Mouse (Mus musculus) left cerebral cortex, postnatal 14 days (tissue): ENCODE results near the gene Zfp768. TPM values are rescaled to one million over a fixed set of nuclear protein-coding genes. Genes with fewer than 3 reads are reported as not detected.
"Not testable (repeated sequence)": the region's sequence is repeated elsewhere in the genome, so short reads cannot be mapped to it uniquely, and the experiment has no call there.

ENCODE experiments used
- DNase-seq, 2 experiments: peaks; one replicate each; pipeline ENCODE4 v3.0.0; 2021 to 2022; ENCODE audit warnings: low spot score in 2 of 2, mixed read lengths in 1 of 2
- intact Hi-C: fragments of 180-260 bp; cut with DNase I; formaldehyde crosslinking; loops from one replicate; pipeline ENCODE4 v1.15.1; 2025
- long read RNA-seq, 2 experiments: library from polyadenylated mRNA; stranded (forward); transcript quantifications; one replicate each; pipeline ENCODE4 v2.0.0; 2021
- total RNA-seq, 2 experiments: library from RNA; stranded (reverse); gene quantifications; 2 replicates each; pipeline ENCODE4 v1.2.3; 2021

Zfp768 gene
- 10 to 100 TPM; 10.9 to 13.0 TPM for total RNA-seq
- long read RNA-seq, experiment 1, transcript Zfp768-201 (2 exons, 2,356 nt): major isoform, 5 of 8 reads
- long read RNA-seq, experiment 1, partial matches to known transcripts: 0 of 8 reads
- long read RNA-seq, experiment 1, other reads (novel, unspliced or antisense): 3 of 8 reads
- long read RNA-seq, experiment 2, transcript Zfp768-201 (2 exons, 2,356 nt): major isoform, 6 of 6 reads
- long read RNA-seq, experiment 2, partial matches to known transcripts: 0 of 6 reads
- long read RNA-seq, experiment 2, other reads (novel, unspliced or antisense): 0 of 6 reads

DNA sequence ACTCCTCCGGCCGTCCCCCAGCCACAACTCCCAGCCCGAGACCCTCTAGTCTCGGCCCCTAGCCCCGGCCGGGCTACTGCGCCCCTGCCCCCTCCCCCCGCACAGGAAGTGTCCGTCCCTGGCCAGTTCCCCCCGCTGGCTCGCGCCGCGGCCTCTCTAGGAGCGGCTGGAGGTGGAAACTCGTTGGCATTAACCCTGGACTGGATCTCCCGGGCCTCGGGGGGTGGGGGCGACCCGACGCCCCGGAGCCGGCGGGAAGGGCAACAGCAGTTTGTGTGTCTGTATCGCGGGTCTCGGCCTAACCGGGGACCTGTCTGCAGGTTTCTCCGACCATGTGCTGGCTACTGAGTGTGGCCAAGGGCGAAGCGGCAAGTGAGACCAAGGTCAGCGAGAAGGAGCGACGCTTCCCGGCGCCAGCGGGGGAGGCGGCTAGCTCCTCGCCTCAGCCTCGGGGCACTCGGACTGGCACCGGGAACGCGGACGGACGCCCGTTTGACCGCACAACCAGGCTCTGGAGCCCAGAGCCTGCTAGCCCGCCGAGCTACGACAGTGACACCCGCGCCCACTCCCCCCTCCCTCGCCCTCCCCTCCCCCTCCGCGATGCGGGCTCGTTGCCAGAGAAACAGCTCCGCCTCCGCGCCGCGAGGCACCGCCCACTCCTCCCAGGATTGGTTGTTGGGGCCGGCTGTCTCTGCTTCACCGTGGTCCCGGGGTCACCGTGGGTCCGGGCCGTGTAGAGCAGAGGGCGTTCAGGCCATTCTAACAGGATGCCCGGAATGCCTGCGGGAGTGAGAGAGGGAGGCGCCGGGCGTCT lies at the start of gene Zfp768:
Gene Zfp768, minus strand, starts transcription at position 78 of the 814 bp plus-strand sequence.
- DNase-seq: peak; percentile 87 to 89
- intact Hi-C loops: no loop called here

DNA sequence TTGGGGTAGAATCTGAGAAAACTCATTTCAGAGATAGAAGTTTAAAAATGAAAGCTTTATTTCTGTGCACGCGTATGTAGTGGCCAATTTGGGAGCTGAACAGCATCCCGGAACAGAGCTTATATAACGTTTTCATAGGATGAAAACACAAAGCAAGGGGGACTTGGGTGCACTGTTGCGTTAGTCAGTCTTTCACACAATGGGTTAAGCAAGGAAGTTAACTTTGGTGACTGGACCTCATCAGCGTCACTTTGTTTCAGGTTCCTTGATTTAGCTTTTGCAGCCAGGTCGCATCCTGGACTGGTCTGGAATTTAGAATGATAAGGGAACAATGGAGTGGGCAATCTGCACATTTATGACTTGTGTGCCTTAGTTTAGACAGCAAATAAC lies 48.5 kb upstream of the Zfp768 start:
- intact Hi-C loops: no loop called here

GRCm38 (mm10) chr7:127393157-127393943 lies 48.0 kb upstream of the Zfp768 start, which contains the start of gene E430018J23Rik:
TSS of gene E430018J23Rik (minus strand) at chr7:127393629.
- intact Hi-C loops: no loop called here
- DNase-seq: peak; percentile 98

More for the DNA sequence above, 48.5 kb upstream of the Zfp768 start:
- DNase-seq: no peak

GRCm38 (mm10) chr7:127392251-127392824 lies 46.9 kb upstream of the Zfp768 start:
- DNase-seq: no peak
- intact Hi-C loops: no loop called here

DNA sequence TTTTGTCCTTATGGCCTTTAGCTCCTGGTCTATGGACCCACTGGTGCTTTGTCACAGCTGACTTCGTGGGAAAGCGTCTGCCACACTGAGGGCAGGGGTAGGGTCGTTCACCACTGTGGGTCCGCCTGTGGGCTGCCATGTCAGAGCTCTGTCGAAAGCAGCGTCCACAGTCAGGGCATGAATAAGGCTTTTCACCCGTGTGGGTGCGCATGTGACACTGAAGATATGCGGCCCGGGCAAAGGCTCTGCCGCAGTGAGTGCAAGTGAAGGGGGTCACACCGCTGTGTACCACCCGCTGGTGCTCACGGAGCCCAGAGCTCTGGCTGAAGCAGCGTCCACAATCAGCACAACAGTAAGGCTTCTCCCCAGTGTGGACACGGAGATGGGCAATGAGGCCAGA lies 46.1 kb upstream of the Zfp768 start:
- no peak for DNase-seq
- intact Hi-C loops: no loop called here

DNA sequence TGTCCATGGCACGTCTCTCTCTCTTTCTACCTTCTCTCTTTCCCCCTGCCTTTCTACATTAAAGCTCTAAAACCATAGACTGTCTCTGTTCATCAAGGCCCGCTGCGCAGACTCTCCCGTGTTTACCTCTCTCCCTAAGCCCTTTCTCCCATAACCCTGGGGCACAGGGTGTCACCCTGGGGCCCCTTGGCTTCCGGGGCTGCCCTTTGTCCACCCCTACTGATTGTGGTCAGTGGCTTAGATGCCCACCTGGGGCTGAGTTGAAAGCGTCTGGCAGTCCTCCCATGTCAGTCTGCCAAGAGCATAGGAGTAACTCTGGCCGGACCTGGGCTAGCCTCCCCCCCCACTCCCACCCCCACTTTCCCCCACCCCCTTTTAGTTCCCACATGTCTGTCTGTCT lies 44.9 kb upstream of the Zfp768 start:
- DNase-seq: no peak
- intact Hi-C loops: no loop called here

DNA sequence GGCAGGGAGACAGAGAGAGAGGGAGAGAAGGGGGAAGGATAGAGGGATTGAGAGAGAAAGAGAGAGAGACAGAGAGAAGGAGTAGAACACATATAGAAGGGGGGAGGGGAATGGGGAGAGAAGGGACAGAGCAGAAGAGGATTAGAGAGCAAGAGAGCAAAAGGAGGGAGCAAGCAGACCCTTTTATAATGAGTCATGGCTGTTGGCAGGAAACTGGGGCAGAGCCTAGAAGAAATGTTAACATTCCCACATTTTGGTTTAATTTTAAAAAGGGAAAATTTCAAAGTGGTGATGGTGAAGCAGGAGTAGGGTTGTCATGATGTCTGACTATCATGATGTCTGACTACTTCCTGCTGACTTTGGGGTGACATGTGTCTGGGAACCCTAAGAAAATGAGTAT lies 42.8 kb upstream of the Zfp768 start:
- intact Hi-C loops, DNase-seq: not testable (repeated sequence)

- intact Hi-C loops: no loop called here
- peak; percentile 94 for DNase-seq
Observed at GRCm38 (mm10) chr7:127386641-127387392, 41.4 kb upstream of the Zfp768 start, which contains the start of gene 9130019O22Rik. TSS of gene 9130019O22Rik (minus strand) at chr7:127387166.

GRCm38 (mm10) chr7:127385560-127385959 lies 40.2 kb upstream of the Zfp768 start:
- DNase-seq, intact Hi-C loops: not testable (repeated sequence)

GRCm38 (mm10) chr7:127378310-127378921 lies 33.0 kb upstream of the Zfp768 start:
- no peak for DNase-seq
- intact Hi-C loops: no loop called here

GRCm38 (mm10) chr7:127375271-127376245 lies 30.2 kb upstream of the Zfp768 start, which contains the start of gene Zfp747:
TSS of gene Zfp747 (minus strand) at chr7:127376050.
- DNase-seq: peak; percentile 94 to 97
- intact Hi-C loops: not testable (repeated sequence)

DNA sequence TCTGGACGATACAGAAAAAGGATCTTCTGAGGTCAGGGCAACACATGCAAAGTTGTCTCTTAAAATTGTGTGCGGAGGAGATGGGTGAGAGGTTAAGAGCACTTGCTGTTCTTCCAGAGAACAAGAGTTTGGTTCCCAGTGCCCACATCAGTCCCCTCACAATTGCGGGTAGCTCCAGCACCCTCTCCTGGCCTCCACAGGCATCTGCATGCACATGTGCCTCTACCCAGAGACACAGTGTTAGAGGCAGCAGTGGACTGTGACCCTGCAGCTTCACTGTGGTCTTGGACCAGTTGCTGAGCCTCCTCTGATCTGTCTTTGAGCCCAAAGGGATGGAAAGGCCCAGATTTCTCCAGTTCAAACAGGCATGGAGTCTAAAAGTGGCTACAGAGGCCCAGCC lies 26.5 kb upstream of the Zfp768 start:
- DNase-seq, intact Hi-C loops: not testable (repeated sequence)

DNA sequence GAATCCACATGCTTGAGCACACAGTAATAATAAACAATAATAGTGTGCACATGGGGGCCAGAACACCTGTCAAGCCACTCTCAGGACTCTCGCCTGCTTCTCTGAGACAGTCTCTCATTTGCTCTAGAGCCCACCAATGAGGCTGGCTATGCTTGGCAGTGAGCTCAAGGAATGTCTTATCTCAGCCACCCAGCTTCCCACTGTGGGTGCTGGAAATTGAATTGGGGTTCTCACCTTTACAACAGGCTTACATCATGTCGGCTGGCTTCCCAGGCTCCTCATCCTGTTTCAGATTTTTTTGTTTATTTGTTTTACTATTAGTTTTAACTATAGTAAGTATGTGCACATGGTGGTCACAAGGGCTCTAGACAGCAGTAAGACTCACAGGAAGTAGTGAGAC lies 25.8 kb upstream of the Zfp768 start:
- no peak for DNase-seq
- intact Hi-C loops: no loop called here

GRCm38 (mm10) chr7:127366249-127366648 lies 20.9 kb upstream of the Zfp768 start:
- intact Hi-C loops: no loop called here
- no peak for DNase-seq

DNA sequence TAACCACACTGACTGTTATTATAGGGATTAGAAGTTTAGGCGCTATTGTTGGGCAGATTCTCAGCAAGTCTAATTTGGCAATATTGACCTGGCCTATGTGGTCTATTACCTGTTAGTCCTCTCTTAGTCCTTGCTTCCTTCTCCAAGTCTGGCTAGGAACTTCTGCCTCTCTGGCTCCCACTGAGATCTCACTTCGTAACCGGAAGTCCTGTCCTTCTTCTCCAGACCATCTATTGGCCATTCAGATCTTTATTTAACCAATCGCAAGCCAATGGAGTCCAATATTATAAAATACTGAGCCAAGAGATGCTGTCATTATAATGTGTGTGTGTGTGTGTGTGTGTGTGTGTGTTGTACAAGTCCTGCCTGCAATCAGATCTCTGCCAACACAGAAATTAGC lies 18.8 kb upstream of the Zfp768 start:
- DNase-seq: peak in 1 of 2 experiments; percentile 38
- intact Hi-C loops: loop anchor here (5.0 kb wide), 1 partner anchor 108 kb away; no protein-coding TSS in a partner anchor

- DNase-seq: no peak
- intact Hi-C loops: loop anchor here (2.0 to 5.0 kb wide), 2 partner anchors 109 to 135 kb away; no protein-coding TSS in a partner anchor
Observed at GRCm38 (mm10) chr7:127363475-127363921, 18.1 kb upstream of the Zfp768 start.

DNA sequence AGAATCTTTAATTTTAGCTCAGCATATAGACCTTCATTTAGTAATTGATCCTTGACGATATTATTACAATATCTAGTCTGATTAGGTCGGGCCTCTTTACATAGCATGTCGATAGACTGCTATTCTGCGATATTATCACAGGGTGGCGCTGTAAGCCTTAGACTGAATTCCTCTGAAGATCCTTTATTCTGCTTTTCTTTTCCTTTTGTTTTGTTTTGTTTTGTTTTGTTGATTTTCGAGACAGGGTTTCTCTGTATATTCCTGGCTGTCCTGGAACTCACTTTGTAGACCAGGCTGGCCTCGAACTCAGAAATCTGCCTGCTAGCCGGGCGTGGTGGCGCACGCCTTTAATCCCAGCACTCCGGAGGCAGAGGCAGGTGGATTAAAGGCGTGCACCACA lies 17.0 kb upstream of the Zfp768 start:
- peak; percentile 28 to 44 for DNase-seq
- intact Hi-C loops: loop anchor here (2.0 to 5.0 kb wide), 2 partner anchors 110 to 136 kb away; no protein-coding TSS in a partner anchor
